Comparison of ENCODE assay signal across 9 mouse cellular contexts in genomic region chr2:129595661-129596209, GRCm38 (mm10). TPM values are rescaled to one million over a fixed set of nuclear protein-coding genes. Genes with fewer than 3 reads are reported as not detected.
A peak's percentile ranks its signal among the peaks of the same experiment; 100 is the strongest.
DNase-seq lines count a peak whose midpoint lies in the region; ATAC-seq and TF ChIP-seq lines count a peak whose summit lies in the region.
"Had no signal": no experiment of that assay in that cellular context is flagged by ENCODE, and none has a peak within 500 bp of the region (broad histone marks: within the 10 kb centered on the region; RNA-seq: fewer than 3 reads in every experiment).

No protein-coding gene starts in this region.

- peak; percentile 44 for ATAC-seq in monocyte, adult 5-6 weeks (replicated peaks; ENCODE audit: insufficient number of reproducible peaks, low FRiP score, low TSS enrichment, poor library complexity, severe bottlenecking)

- peak; percentile 52 for DNase-seq in cerebellum, adult 9-11 months
- DNase-seq in cerebellum, adult 9-10 months, result no peak
- no peak for DNase-seq in left cerebral cortex, adult 2 months (ENCODE audit: extremely low spot score in 1 of 2, low spot score in 2 of 2)
- no peak for DNase-seq in left cerebral cortex, postnatal 4 days
- peak; percentile 72 to 73 for DNase-seq in kidney, adult 8-10 months
- DNase-seq in ovary, postnatal 36 days (ENCODE audit: low spot score), result no peak
- no peak for DNase-seq in frontal cortex, adult 2 months (ENCODE audit: extremely low spot score in 1 of 2, low spot score in 1 of 2)

- H3K27ac ChIP-seq in left cerebral cortex, adult 2 months, result peak overlapping the region; percentile 89

- no peak; the same call in 1 of the 2 replicates for TF ChIP-seq CTCF in left cerebral cortex, adult 2 months (IDR thresholded peaks at IDR 0.05)

- intact Hi-C loops in left cerebral cortex, adult 2 months (cut with DNase I), result loop anchor here (2.0 kb wide), 1 partner anchor 29 kb away; no protein-coding TSS in a partner anchor
- intact Hi-C loops in left cerebral cortex, postnatal 4 days (cut with DNase I), result no loop called here

- H3K4me3 ChIP-seq in left cerebral cortex, adult 2 months, result peak overlapping the region; percentile 68
- H3K4me3 ChIP-seq: myocyte had no signal

RNA-seq across cellular contexts. Expression of gene Sirpa, which starts 3.1 kb away (rescaled TPM):
- 100 to 1,000 TPM; 375 to 384 TPM for total RNA-seq in left cerebral cortex, adult 2 months (2021)
- 100 to 1,000 TPM; 110 to 121 TPM for total RNA-seq in left cerebral cortex, postnatal 4 days (2021)
- total RNA-seq in monocyte, adult 5-6 weeks (2017), result 334 to 497 TPM (median 494 TPM) in 3 replicates
- 276 and 309 TPM in 2 replicates for polyA plus RNA-seq in frontal cortex, adult 2 months (2012; rRNA removed)

RNA-seq across cellular contexts. Expression of gene F830045P16Rik, which starts 59.3 kb away (rescaled TPM):
- total RNA-seq in left cerebral cortex, adult 2 months (2021), result 1 to 10 TPM in 1 of 2 experiments, under 1 TPM in 1; 0.47 to 1.3 TPM
- under 1 TPM in 1 of 2 experiments, not detected in 1; 0.18 TPM for total RNA-seq in left cerebral cortex, postnatal 4 days (2021)
- total RNA-seq in monocyte, adult 5-6 weeks (2017), result 0.67 TPM in 1 of 3 replicates, not detected in the others
- 0.06 and 0.14 TPM in 2 replicates for polyA plus RNA-seq in frontal cortex, adult 2 months (2012; rRNA removed)
- polyA plus RNA-seq: myocyte had no signal

Comparison
In these comparisons a context has a peak if more than half of its experiments do, and no peak if none do; other contexts are left out.
1. DNase-seq: peak in cerebellum, adult 9-11 months (single experiment) and kidney, adult 8-10 months (2 of 2); none in cerebellum, adult 9-10 months (single experiment), left cerebral cortex, adult 2 months (0 of 2), left cerebral cortex, postnatal 4 days (single experiment), ovary, postnatal 36 days (single experiment) and frontal cortex, adult 2 months (0 of 2).